Mouse (Mus musculus): ENCODE results near the gene Slc12a8. TPM values are rescaled to one million over a fixed set of nuclear protein-coding genes. Genes with fewer than 3 reads are reported as not detected.

The Slc12a8 gene
- polyA plus RNA-seq, 1 experiment from 2014 or later, result 0.93 TPM

GRCm38 (mm10) chr16:33587283-33588127 is 70.4 kb downstream of the Slc12a8 start:
- H3K9ac ChIP-seq, result no peak overlapping the region
- ATAC-seq (ENCODE audit: low FRiP score, low read depth), result peak; percentile 81
- H3K27ac ChIP-seq, result peak overlapping the region; percentile 59
- H3K4me1 ChIP-seq, result peaks cover 56% of the 10 kb centered on the region
- 48% methylated on average over 16 of the region's 16 CpGs for WGBS
- no peak overlapping the region for H3K4me3 ChIP-seq
- no peaks in the 10 kb centered on the region for H3K36me3 ChIP-seq
- H3K27me3 ChIP-seq, result no peaks in the 10 kb centered on the region
- H3K4me2 ChIP-seq (replicated peaks), result no peak overlapping the region
- no peaks in the 10 kb centered on the region for H3K9me3 ChIP-seq

DNA sequence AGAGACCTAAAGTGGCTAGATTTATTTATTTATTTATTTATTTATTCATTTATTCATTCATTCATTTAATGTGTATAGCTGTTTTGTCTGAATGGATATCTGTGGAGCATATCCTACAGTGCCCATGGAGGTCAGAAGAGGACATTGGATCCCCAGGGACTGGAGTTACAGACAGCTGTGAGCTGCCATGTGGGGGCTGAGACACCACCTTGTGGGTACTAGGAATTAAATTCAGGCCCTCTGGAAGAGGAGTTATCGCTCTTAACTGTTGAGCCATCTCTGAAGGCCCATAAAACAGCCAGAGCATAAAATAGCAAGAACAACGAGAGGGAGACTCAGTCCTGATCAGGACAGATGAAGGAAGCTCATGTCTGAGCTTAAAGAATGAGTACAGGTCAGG is 71.7 kb downstream of the Slc12a8 start:
- no peaks in the 10 kb centered on the region for H3K27me3 ChIP-seq
- no peak overlapping the region for H3K27ac ChIP-seq
- H3K4me1 ChIP-seq, result peaks cover 51% of the 10 kb centered on the region
- 45% methylated on average over 2 of the region's 2 CpGs for WGBS
- H3K4me2 ChIP-seq (replicated peaks), result no peak overlapping the region
- no peaks in the 10 kb centered on the region for H3K9me3 ChIP-seq
- H3K36me3 ChIP-seq, result no peaks in the 10 kb centered on the region
- no peak overlapping the region for H3K9ac ChIP-seq
- no peak for ATAC-seq (ENCODE audit: low FRiP score, low read depth)
- H3K4me3 ChIP-seq, result no peak overlapping the region

DNA sequence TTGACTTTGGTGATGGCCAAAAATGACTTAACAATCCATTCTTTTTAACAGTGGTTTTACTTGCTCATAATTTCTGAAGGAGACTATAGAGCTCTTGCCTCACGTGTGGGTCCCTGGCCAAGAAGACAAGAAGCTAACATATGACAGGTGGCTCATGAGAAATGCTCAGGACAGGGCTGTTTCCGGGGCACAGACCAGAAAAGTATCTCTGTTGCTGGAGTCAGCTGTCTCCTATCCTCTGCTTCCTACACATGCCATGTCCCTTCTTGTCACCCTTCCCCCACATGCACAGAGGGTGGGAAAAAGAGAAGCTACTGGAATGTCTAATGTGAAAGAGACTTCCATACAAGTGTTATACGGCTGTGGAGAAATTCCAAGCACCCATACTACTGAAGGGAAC is 73.3 kb downstream of the Slc12a8 start:
- no peak overlapping the region for H3K4me3 ChIP-seq
- no peaks in the 10 kb centered on the region for H3K9me3 ChIP-seq
- H3K4me1 ChIP-seq, result peaks cover 41% of the 10 kb centered on the region
- H3K27ac ChIP-seq, result no peak overlapping the region
- no peak for ATAC-seq (ENCODE audit: low FRiP score, low read depth)
- no peaks in the 10 kb centered on the region for H3K27me3 ChIP-seq
- H3K4me2 ChIP-seq (replicated peaks), result no peak overlapping the region
- no peak overlapping the region for H3K9ac ChIP-seq
- 85% methylated on average over 3 of the region's 3 CpGs for WGBS
- no peaks in the 10 kb centered on the region for H3K36me3 ChIP-seq

GRCm38 (mm10) chr16:33591390-33592067 is 74.4 kb downstream of the Slc12a8 start:
- Histone ChIP-seq H3K27ac (no peak overlapping the region), H3K4me3 (no peak overlapping the region), H3K36me3 (no peaks in the 10 kb centered on the region), H3K27me3 (no peaks in the 10 kb centered on the region), H3K4me1 (peaks cover 31% of the 10 kb centered on the region), H3K9me3 (no peaks in the 10 kb centered on the region), H3K9ac (no peak overlapping the region), H3K4me2 (replicated peaks) (no peak overlapping the region)
- no peak for ATAC-seq (ENCODE audit: low FRiP score, low read depth)
- WGBS, result 87% methylated on average over 10 of the region's 10 CpGs

DNA sequence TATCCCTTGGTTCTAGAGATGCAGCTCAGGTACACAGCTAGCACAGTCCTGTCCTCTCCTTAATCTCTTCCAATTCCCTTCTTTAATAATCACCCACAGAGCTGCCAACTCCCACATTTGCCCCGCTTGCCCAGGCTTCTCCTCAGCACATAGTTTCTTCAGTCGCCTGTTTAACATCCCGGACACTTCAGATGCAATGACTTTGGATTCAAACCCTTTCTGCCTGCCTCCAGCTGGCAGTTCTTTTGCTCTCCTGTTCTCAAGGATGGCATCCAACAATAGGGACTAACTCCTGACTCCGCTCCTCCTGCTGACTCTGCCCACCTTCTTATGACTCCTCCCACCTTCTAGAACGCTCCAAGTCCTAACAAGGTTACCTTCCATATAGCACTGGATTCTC is 75.2 kb downstream of the Slc12a8 start:
- no peak overlapping the region for H3K4me2 ChIP-seq (replicated peaks)
- H3K4me1 ChIP-seq, result peaks cover 24% of the 10 kb centered on the region
- H3K27me3 ChIP-seq, result no peaks in the 10 kb centered on the region
- H3K4me3 ChIP-seq, result no peak overlapping the region
- ATAC-seq (ENCODE audit: low FRiP score, low read depth), result no peak
- no peaks in the 10 kb centered on the region for H3K36me3 ChIP-seq
- H3K9ac ChIP-seq, result no peak overlapping the region
- no peak overlapping the region for H3K27ac ChIP-seq
- 87% methylated on average over 5 of the region's 5 CpGs for WGBS
- no peaks in the 10 kb centered on the region for H3K9me3 ChIP-seq

DNA sequence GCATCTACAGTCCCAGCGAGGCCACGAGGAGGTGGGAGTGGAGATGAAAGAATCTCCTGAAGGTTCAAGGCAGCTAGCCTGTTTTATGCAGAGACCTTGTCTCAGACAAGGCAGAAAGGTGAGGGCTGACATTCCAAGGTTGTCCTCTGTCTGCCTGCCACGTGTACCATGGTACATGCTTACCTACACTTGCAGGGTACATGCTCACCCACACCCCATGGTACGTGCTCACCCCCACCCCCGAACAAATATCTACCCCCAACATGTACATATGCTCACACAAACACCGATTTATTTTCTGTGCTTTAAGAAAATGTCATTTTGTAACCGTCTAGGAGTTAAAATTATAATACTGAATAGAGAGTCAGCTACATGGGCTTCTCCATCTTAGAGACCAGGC is 76.3 kb downstream of the Slc12a8 start:
- H3K4me1 ChIP-seq, result peaks cover 13% of the 10 kb centered on the region; the same call in 1 of the 2 replicates
- H3K36me3 ChIP-seq, result no peaks in the 10 kb centered on the region
- H3K4me2 ChIP-seq (replicated peaks), result no peak overlapping the region
- no peak for ATAC-seq (ENCODE audit: low FRiP score, low read depth)
- H3K27me3 ChIP-seq, result no peaks in the 10 kb centered on the region
- no peaks in the 10 kb centered on the region for H3K9me3 ChIP-seq
- no peak overlapping the region for H3K9ac ChIP-seq
- WGBS, result 81% methylated on average over 7 of the region's 7 CpGs
- H3K27ac ChIP-seq, result no peak overlapping the region
- no peak overlapping the region for H3K4me3 ChIP-seq

- Histone ChIP-seq H3K9me3 (no peaks in the 10 kb centered on the region), H3K27me3 (no peaks in the 10 kb centered on the region), H3K4me1 (peaks cover 8% of the 10 kb centered on the region; the same call in 1 of the 2 replicates), H3K4me3 (no peak overlapping the region), H3K36me3 (no peaks in the 10 kb centered on the region), H3K27ac (no peak overlapping the region), H3K9ac (no peak overlapping the region), H3K4me2 (replicated peaks) (no peak overlapping the region)
- 60% methylated on average over 7 of the region's 7 CpGs for WGBS
- peak; percentile 44; the same call in 1 of the 2 replicates for ATAC-seq (ENCODE audit: low FRiP score, low read depth)
Measured at GRCm38 (mm10) chr16:33594037-33594771, 77.1 kb downstream of the Slc12a8 start.

DNA sequence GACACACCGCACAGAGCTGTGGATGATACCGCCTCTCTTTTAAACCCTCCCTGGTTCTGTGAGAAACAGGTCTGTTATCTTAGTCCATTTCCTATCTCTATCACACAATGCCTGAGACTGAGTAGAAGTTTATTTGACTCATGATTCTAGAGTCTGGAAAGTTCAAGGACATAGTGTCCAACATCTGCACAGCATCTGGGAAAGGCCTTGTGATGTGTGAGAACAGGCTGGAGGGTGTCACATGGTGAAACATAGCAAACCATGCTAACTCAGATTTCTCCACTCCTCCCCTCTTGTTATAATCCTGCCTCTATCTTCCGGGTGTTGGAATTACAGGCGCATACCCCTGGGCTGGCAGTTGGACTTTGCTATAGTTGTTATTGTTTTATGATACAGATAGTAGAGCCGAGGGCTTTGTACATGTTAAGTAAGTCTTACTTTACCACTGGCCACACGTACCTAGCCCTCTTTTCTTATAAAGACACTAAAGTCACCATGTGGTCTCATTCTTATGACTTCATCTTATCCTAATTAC is 78.2 kb downstream of the Slc12a8 start:
- Histone ChIP-seq H3K9ac (no peak overlapping the region), H3K4me1 (peaks cover 5% of the 10 kb centered on the region; the same call in 1 of the 2 replicates), H3K4me2 (replicated peaks) (no peak overlapping the region), H3K27ac (no peak overlapping the region), H3K27me3 (no peaks in the 10 kb centered on the region), H3K9me3 (no peaks in the 10 kb centered on the region), H3K4me3 (no peak overlapping the region), H3K36me3 (no peaks in the 10 kb centered on the region)
- 76% methylated on average over 6 of the region's 6 CpGs for WGBS
- ATAC-seq (ENCODE audit: low FRiP score, low read depth), result no peak

- no peak overlapping the region for H3K4me3 ChIP-seq
- H3K9ac ChIP-seq, result no peak overlapping the region
- H3K9me3 ChIP-seq, result no peaks in the 10 kb centered on the region
- ATAC-seq (ENCODE audit: low FRiP score, low read depth), result no peak
- H3K4me1 ChIP-seq, result peaks cover 5% of the 10 kb centered on the region; the same call in 1 of the 2 replicates
- no peak overlapping the region for H3K4me2 ChIP-seq (replicated peaks)
- 84% methylated on average over 4 of the region's 4 CpGs for whole genome bisulfite sequencing
- no peaks in the 10 kb centered on the region for H3K36me3 ChIP-seq
- H3K27me3 ChIP-seq, result no peaks in the 10 kb centered on the region
- no peak overlapping the region for H3K27ac ChIP-seq
Measured at GRCm38 (mm10) chr16:33596213-33596612, 79.1 kb downstream of the Slc12a8 start.

DNA sequence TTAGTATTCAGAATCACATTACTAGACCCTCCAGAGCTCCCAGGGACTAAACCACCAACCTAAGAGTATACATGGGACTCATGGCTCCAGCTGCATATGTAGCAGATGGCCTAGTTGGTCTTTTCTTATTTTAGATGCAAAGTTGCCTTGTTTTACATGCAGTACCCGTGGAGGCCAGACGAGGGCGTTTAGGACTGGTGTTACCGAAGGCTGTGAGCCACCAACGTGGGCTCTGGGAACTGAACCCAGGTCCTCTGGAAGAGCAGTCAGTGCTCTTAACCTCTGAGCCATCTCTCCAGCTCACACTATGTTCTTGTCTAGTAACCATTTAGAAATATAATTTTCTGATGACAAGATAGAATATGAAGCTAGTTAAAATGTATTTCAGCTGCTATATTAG is 83.1 kb downstream of the Slc12a8 start:
- no peak overlapping the region for H3K4me2 ChIP-seq (replicated peaks)
- no peaks in the 10 kb centered on the region for H3K4me1 ChIP-seq
- no peaks in the 10 kb centered on the region for H3K9me3 ChIP-seq
- 26% methylated on average over 5 of the region's 5 CpGs for WGBS
- no peaks in the 10 kb centered on the region for H3K27me3 ChIP-seq
- ATAC-seq (ENCODE audit: low FRiP score, low read depth), result no peak
- H3K27ac ChIP-seq, result no peak overlapping the region
- no peak overlapping the region for H3K4me3 ChIP-seq
- H3K36me3 ChIP-seq, result no peaks in the 10 kb centered on the region
- H3K9ac ChIP-seq, result no peak overlapping the region

- WGBS, result 95% methylated on average over 8 of the region's 8 CpGs
- Histone ChIP-seq H3K4me1 (no peaks in the 10 kb centered on the region), H3K27me3 (no peaks in the 10 kb centered on the region), H3K4me3 (no peak overlapping the region), H3K27ac (no peak overlapping the region), H3K9me3 (no peaks in the 10 kb centered on the region), H3K9ac (no peak overlapping the region), H3K36me3 (no peaks in the 10 kb centered on the region), H3K4me2 (replicated peaks) (no peak overlapping the region)
- no peak for ATAC-seq (ENCODE audit: low FRiP score, low read depth)
Measured at GRCm38 (mm10) chr16:33601299-33601698, 84.2 kb downstream of the Slc12a8 start.
